Mouse (Mus musculus) left cerebral cortex, adult 8-10 months (tissue): ENCODE measurements at regions not wholly inside any gene's neighbourhood (a gene's known extent, or its start where the extent isn't known, plus 50 kb on each side); places are given as distances from the start of the nearest gene placed in this dataset.

ENCODE experiments used
- DNase-seq, 2 experiments: peaks; one replicate each; pipeline ENCODE4 v3.0.0; 2022; ENCODE audit warnings: low spot score in 2 of 2

DNA sequence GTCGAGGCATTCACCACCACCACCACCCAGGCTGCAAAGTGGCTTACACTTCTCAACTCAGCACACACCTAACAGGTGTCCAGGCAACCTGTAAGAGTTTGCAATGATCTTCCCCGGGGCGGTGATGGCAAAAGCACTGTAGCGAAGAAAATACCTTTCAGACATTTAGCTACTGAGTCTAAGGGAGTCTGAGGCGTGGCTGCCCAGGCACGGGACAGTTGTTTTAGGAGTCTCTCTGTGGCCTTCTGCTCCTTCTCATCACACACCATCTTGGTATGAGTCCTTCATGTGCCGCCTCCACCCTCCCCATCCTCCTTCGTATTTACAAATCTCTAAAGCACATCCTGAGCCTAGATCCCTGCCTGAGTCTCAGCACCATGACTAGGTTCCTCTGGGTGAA lies 186.0 kb downstream of the Setd4 start:
- DNase-seq = no peak

- no peak for DNase-seq
These were observed 211.7 kb downstream of the Setd4 start for GRCm38 (mm10) chr16:93392024-93392675.

DNA sequence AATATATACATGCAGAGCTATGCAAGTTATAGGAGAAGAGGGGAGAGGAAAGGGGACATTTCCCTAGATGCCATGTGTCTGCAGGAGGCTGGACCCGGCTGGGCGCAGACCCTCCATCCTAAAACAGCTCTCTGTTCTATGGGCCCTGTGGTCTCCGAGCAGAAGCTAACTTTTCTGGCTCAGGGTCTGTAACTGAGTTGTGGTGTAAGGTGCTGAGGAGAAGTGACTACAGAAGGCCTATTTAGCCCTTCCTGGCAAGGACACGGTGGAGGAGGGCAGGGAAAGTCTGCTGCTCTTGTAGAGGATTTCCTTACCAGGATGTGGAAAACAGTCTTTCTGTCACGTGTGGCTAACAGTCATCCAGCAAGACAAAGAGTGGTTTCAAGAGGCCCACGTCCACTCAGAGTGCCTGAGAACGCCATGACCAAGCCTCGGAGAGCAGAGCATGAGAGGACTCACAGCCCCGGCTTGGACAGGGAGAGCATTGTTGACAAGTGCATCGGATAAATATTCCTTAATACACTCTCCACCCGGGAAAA lies 216.2 kb downstream of the Setd4 start:
- DNase-seq = no peak

- DNase-seq = peak in 1 of 2 experiments; percentile 35
These were observed 219.8 kb downstream of the Setd4 start for GRCm38 (mm10) chr16:93384039-93384537.

- no peak for DNase-seq
These were observed 220.9 kb downstream of the Setd4 start for GRCm38 (mm10) chr16:93382945-93383344.

DNA sequence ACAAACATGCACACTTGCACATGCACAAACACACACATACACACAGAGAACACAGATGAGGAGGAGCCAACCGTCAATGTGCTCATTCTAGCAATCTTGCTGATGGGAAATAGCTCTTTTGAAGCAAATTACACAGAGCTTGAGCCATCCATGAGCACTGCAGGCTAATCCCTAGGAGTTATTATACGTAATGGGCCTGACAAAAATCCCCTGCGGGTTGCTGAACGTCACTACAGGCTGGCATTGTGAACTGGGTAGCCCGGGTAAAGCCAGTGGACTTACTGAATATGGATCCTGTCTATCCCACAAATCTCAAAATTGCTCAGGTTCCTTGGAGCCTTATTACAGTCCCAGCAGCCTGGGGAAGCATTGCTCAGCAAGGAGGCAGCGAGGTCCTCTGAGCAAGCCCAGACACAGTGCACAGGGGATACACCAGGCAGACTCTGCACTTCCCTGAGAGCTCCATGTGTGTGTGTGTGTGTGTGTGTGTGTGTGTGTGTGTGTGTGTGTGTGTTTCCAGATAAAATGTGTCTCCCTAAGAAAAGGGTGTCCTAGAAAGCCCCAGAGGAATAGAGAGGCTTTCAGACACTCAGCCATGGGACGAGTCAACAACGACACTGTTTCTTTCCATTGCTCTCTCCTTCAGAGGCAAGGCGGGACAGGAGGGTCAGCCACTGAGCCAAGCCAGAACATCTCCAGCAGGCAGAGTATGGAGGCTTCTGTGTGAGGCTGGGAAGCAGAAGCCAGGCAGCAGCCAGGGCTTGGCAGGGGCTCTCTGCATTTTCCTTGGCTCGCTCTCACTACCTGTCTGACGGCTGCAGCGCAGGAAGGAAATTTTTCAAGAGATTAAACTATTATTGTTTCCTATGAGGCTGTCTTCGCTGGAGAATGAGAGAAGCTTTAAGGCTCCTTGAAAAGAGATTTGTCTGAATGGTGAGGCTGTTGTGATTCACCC lies 222.9 kb downstream of the Setd4 start:
- DNase-seq = no peak

DNA sequence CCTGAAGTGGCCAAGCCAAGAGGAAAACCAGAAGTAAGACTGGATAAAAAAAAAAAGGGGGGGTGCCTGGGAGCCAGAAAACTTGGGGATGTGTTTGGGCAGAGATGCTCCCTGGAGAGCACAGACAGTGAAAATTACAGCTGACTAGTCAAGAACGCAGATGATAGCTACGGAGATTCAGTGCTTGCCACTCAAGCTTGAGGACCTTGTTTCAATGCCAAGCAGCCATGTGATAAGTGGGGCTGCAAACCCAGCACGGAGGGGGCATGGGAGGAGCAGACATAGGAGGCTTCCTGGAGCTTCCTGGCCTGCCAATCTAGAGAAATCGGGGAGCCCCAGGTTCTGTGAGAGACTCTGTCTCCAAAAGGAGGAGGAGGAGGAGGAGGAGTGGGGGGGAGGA lies 223.7 kb downstream of the Setd4 start:
- no peak for DNase-seq

DNA sequence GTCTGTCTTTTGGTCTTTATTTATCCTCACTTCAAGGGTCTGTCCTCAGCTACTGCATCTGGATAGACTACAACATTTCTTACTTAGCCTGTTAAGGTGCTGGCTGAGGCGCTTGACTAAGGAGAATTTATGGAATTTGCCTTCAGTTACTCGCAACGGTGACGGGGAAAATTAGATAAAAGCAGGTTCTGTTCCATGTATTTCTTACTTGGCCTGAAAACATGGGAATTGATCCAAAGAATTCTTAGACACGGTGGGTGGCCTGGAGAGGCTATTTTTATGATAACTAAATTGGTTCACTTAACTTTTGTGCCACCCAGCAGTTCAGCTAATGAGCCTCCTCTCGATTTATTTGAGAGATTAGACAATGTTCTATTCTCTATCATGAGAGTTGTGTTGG lies 224.3 kb downstream of the Setd4 start:
- no peak for DNase-seq

DNA sequence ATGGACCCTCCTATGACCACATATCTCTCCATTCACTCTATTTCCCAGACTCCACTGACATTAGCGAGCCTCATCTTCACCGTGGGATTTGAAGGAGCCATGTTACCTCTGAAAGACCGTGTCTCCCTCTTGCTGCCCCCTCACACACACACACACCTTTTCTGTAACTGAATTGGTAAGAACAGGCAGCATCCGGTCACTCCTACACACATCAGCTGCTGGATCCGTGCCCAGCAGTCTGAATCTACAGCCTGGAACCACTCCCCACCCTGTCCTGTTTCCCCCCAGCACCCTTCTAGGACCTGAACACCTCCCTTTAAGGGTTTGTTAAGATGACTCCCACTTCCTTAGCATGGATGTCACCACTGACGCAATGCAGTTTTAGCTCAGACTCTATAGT lies 229.2 kb downstream of the Setd4 start:
- peak in 1 of 2 experiments; percentile 33 for DNase-seq

DNA sequence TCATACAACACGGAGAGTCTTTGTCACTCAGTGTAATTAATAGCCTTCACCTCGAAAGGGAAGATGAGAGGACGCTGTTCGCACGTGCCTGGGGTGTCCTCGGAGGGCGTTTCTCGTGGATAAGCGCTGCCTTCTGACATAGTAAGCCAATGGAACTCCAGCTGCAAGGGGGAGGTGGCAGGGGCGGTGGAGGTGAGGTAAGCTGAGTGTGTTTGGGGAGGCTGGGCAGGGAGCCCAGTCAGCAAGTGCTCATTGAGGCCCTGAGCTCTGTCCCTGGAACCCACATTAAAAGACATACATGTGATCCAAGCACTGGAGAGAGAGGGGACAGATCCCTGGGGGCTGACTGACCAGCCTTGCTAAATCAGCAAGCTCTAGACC lies 234.1 kb downstream of the Setd4 start:
- DNase-seq = no peak

GRCm38 (mm10) chr16:93368824-93369765 lies 234.8 kb downstream of the Setd4 start:
- peak in 1 of 2 experiments; percentile 28 for DNase-seq

DNA sequence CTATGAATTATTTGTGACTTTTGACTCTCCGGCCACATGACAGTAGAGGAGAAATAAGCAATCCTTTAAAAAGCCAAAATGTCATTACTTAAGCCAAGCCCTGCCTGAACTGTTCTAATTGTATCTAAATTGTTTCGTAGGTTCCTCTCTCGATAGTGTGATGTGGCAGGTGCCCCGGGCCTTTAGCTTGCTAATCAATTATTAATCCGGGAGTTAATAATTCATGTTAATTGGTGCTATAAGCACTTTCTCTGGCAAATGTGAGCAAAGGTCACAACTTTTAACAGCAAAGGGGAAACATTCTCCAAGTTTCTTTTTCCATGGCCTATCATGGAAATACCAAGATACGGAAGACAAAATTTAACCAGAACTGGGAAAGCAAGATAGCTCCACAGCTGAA lies 235.9 kb downstream of the Setd4 start:
- DNase-seq = no peak

GRCm38 (mm10) chr16:93367246-93367805 lies 236.5 kb downstream of the Setd4 start:
- DNase-seq = no peak

GRCm38 (mm10) chr16:93366383-93366941 lies 237.4 kb downstream of the Setd4 start:
- DNase-seq = no peak

GRCm38 (mm10) chr16:93365236-93365951 lies 238.5 kb downstream of the Setd4 start:
- DNase-seq = no peak

GRCm38 (mm10) chr16:93359772-93360171 lies 244.1 kb downstream of the Setd4 start:
- no peak for DNase-seq

GRCm38 (mm10) chr16:93358613-93359012 lies 245.2 kb downstream of the Setd4 start:
- no peak for DNase-seq

DNA sequence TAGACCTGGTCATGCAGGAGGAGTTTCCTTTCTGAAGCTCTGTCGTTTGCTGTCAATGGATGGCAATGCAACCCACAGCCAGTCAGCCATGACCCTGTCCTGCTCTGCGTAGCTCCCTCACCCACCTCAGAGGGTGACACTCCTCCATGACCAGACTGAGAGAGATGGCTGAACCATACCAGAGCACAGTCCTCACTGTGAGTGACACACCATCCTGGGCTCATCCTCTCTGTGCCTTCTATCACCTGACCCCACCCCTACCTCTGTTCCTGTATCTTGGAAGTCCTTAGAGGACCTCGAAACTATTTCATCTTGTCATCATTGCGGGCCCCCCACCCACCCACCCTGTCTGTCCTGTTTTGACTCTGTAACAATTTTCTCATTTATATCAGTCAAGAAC lies 245.7 kb downstream of the Setd4 start:
- no peak for DNase-seq

- no peak for DNase-seq
These were observed 248.5 kb downstream of the Setd4 start for GRCm38 (mm10) chr16:93355204-93355899.
